Mouse (Mus musculus) midbrain, postnatal 0 days (tissue): ENCODE measurements around the gene Cyp1b1. TPM values are rescaled to one million over a fixed set of nuclear protein-coding genes. Genes with fewer than 3 reads are reported as not detected.

ENCODE experiments used
- ATAC-seq: fragments of 200-750 bp; cut with Nextera tagmentation; 2 replicates; pipeline ENCODE4 v1.8.0; 2017; ENCODE audit warnings: moderate number of reproducible peaks, mild to moderate bottlenecking, moderate TSS enrichment, moderate library complexity; ENCODE audit not compliant: low FRiP score
- DNase-seq: peaks from one replicate; pipeline ENCODE4 v3.0.0-alpha.2; 2015; ENCODE audit warnings: low spot score
- H3K27ac ChIP-seq: fragments of 300-500 bp; sonication (generic); 2 replicates; pipeline ENCODE4 v1.5.1; 2014; ENCODE audit warnings: low read depth, mild to moderate bottlenecking, low read length, mixed read lengths
- H3K27me3 ChIP-seq: fragments of 300-500 bp; sonication (generic); 2 replicates; pipeline ENCODE4 v1.6.1; 2014; ENCODE audit warnings: low read length, control low read depth, mixed read lengths; ENCODE audit not compliant: insufficient read depth
- H3K36me3 ChIP-seq: fragments of 300-500 bp; sonication (generic); 2 replicates; pipeline ENCODE4 v1.6.1; 2014; ENCODE audit warnings: low read length, control low read depth, mixed read lengths; ENCODE audit not compliant: insufficient read depth
- H3K4me1 ChIP-seq: fragments of 300-500 bp; sonication (generic); 2 replicates; pipeline ENCODE4 v1.6.1; 2014; ENCODE audit warnings: mild to moderate bottlenecking, control low read depth, antibody characterized with exemption, low read length, mixed read lengths; ENCODE audit not compliant: insufficient read depth
- H3K4me2 ChIP-seq: fragments of 300-500 bp; sonication (generic); 2 replicates; pipeline ENCODE4 v1.6.1; 2014; ENCODE audit warnings: low read depth, mild to moderate bottlenecking, low read length, mixed read lengths; ENCODE audit not compliant: poor library complexity, severe bottlenecking
- H3K4me3 ChIP-seq: fragments of 300-500 bp; sonication (generic); 2 replicates; pipeline ENCODE4 v1.5.1; 2014; ENCODE audit warnings: low read depth, mild to moderate bottlenecking, low read length, moderate library complexity
- H3K9ac ChIP-seq: fragments of 300-500 bp; sonication (generic); replicated peaks from 2 replicates; pipeline ENCODE4 v1.6.1; 2014; ENCODE audit warnings: mild to moderate bottlenecking, low read length, moderate library complexity, mixed read lengths; ENCODE audit not compliant: poor library complexity, severe bottlenecking
- H3K9me3 ChIP-seq: fragments of 300-500 bp; sonication (generic); 2 replicates; pipeline ENCODE4 v1.6.1; 2016; ENCODE audit warnings: low read length, control low read depth
- CTCF ChIP-seq: IDR thresholded peaks from 2 replicates; pipeline ENCODE4 v1.5.1; 2016; ENCODE audit warnings: antibody characterized with exemption, mild to moderate bottlenecking
- WGBS: fragments of 180-500 bp; shearing (Covaris S2); extraction: QIAGEN DNeasy Blood & Tissue Kit; methylation state at CpG from one replicate; pipeline ENCODE4 v1.1.7; 2014; 5-methylcytosine and 5-hydroxymethylcytosine counted together
- polyA plus RNA-seq: library from polyadenylated mRNA; unstranded; fragments of >200 nt; fragmentation: Nextera tagmentation; extraction: Ambion mirVana; gene quantifications from 2 replicates; pipeline ENCODE4 v1.2.1, GENCODE M21; 2015
- total RNA-seq: library from RNA; depleted of rRNA; stranded (reverse); fragments of >200 nt; gene quantifications from 2 replicates; pipeline ENCODE4 v1.2.3, GENCODE M21; 2014; rRNA removed

Cyp1b1 gene
- total and polyA plus RNA-seq, 2 experiments from 2014 or later = 4.5 to 8.7 TPM

GRCm38 (mm10) chr17:79653171-79653570, 61.7 kb downstream of the Cyp1b1 start:
- no peak for TF ChIP-seq CTCF
- DNase-seq (no peak), ATAC-seq (no peak)
- Histone ChIP-seq H3K4me1 (no peaks in the 10 kb centered on the region), H3K4me2 (no peak overlapping the region), H3K36me3 (no peaks in the 10 kb centered on the region), H3K4me3 (no peak overlapping the region), H3K27me3 (no peaks in the 10 kb centered on the region), H3K9me3 (no peaks in the 10 kb centered on the region), H3K9ac (no peak overlapping the region), H3K27ac (no peak overlapping the region)
- 78% methylated on average over 1 of the region's 1 CpGs for WGBS

Other genes with a start within 250 kb of the Cyp1b1 start
- gene Rmdn2, start 103.2 kb downstream of the Cyp1b1 start, total RNA-seq = 2.8 and 5.9 TPM in 2 replicates
- gene Rmdn2, start 103.2 kb downstream of the Cyp1b1 start, polyA plus RNA-seq = 9.3 and 10.7 TPM in 2 replicates
- 31.0 and 39.0 TPM in 2 replicates for gene Atl2, start 181.1 kb upstream of the Cyp1b1 start, total RNA-seq
- 29.4 and 30.5 TPM in 2 replicates for gene Atl2, start 181.1 kb upstream of the Cyp1b1 start, polyA plus RNA-seq